Mouse (Mus musculus) megakaryocyte, adult 5-6 weeks (primary cell): ENCODE data around the gene Ssmem1. TPM values are rescaled to one million over a fixed set of nuclear protein-coding genes. Genes with fewer than 3 reads are reported as not detected.

Source experiments
- ATAC-seq: 2 replicates; pipeline ENCODE4 v1.8.0; 2016; ENCODE audit warnings: mild to moderate bottlenecking, inconsistent platforms; ENCODE audit not compliant: poor library complexity, severe bottlenecking
- total RNA-seq, 2 experiments: library from RNA; stranded (forward) in 1 of 2; stranded (reverse) in 1 of 2; fragments of 153-499, 151-499 nt in 1 of 2; fragments of 221-1000, 200-1000 nt in 1 of 2; gene quantifications; 2 replicates each; pipeline versions ENCODE4 v1.2.3 to v1.2.4; 2015 to 2017

Ssmem1 gene
- total RNA-seq (2015), result 0.68 TPM in 1 of 2 replicates, not detected in the other
- 0.44 and 1.1 TPM in 2 replicates for total RNA-seq (2017)

DNA sequence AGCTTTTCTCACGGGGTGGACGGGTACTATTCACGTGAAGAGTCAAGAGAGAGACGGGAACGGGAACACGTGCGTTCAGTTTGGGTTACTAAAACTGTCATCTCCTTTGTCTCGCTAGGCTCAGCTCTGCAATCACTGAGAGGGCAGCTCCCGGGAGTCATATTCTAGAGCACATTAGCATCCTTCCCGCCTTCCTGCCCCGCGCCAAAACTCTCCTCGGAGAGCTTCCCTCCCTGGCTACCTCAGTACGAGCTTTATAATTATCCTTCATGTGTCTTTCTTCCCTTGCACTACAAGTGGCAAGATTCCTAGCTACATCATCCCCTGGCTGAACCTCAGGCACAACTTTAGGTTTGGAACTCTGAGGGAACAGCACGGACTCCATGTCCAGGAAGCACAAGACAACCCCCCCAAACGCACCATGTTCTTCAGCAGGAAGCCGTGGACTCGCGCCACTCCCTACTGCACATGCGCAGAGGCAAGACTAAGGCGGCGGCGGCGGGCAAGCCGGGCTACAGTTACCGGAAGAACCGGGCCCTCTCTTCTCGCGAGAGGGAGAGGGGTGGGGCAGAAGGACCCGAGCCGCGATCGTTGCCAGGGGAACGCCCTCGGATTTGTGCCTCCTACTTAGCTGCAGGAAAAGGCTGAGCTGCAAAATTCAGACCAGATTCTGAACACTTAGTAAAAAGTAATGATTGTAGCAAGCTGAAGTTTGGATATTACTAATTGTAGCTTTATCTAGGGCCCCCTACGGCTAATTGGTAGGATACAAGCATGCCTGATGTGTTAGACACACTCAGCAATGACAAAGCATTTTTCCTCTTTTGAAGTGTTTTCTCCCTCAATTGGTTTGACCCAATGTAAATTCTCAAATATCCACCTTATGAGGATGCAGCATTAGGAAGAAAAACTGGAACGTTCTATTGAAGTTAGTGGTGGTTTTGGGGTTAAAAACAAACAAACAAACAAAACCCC is at the start of gene Ssmem1, which contains the start of gene Tmem209:
Ssmem1 (plus strand) TSS at position 585 of the 975 bp plus-strand sequence.
Tmem209 (minus strand) TSS at position 519 of the 975 bp plus-strand sequence.
- ATAC-seq, result peak; percentile 99

DNA sequence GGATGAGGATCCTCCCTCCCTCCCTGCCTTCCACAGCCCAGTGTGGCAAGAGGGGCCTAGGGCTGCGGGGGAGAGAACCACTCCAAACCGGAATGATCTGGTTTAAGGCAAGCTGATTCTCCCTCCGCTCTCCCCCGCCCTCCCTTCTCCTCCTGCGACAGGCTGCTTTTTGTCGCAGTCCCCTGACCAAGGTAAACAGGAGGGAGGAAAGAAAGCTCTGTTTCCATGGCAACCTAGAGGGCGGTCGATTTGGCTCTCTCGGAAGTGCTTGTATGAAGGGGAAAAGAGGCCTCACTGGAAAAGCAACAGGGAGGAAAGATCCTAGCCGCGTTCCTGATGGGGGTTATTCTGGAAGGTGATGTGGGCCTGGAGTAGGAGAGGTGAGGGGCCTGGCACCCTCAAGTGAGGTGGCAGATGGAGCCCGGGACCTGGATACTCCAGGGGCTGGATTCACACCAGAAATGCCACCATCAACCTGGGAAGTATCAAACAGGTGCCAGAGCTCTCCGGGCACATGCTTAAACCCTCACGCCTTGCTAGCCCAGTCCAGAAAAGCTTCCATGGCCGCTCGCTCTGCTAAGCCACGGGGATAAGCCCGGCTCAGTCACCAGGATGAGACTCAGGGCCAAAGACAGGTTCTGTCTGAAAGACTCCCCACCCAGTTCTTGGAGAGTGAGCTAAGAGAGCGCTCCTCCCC is 48.8 kb upstream of the Ssmem1 start:
- no peak for ATAC-seq

DNA sequence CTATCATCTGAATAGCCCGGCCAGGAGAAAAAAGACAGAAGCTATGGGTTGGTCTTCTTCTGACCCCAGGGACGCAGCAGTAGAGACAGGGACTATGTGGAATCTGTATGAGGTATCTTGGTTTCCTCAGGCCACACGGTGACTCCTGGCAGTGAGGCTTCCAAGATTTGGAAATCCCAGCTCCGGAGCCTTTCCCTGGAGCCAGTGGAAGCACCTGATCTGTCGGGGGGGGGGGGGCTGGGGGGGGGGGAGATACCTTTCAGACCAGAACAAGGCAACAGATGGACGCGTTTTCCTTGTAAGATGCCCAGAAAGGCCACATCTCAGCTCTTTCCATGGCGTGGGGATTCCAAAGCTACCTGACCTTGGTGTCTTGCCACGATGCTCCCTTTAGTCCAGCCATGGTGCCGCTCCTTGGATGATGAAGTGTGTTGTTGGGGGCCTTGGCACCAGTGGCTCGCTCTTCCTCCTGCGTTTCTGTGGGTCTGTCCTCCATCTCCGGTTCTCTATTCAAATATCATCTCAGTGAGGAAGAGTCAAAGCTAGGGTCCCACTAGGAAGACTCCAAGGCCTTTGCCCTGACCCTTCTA is 47.8 kb upstream of the Ssmem1 start:
- no peak for ATAC-seq

DNA sequence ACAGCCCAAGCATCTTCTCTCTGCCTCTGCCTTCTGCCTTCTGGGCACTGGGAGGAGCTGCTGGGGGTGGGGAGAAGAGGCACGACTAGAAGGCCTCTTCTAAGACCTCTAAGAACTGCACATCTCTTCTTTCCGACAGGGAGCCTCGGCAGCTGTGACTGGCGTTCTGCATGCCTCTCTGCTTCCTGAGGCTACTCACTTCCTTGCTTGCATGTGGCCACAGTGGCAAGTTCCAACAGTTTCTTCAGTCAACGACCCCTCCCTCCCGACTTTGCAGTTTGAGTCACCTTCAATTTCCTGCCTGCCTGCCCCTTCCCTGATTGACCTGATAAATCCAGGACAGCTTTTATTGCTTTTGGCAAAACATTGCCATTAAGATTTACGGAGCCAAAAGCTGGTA is 46.8 kb upstream of the Ssmem1 start:
- ATAC-seq, result no peak

DNA sequence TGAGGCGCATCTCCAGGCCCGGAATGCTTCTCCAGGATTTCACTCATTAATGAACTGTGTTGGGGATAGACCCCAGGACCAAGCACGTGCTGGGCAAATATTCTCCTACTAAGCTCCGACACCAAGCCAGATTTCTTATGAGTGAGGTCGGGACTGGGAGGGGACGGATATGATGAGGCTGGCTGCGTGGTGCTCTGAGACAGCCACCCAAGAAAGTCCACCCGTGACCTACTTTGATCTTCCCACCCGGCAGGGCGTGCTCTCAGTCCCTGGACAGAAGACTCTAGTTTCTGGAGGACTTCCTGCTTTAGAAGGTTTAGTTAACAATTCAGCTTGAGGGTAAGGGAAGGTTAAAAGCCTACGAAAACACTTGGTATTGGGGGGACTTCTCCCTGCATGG is 44.1 kb upstream of the Ssmem1 start:
- no peak for ATAC-seq

DNA sequence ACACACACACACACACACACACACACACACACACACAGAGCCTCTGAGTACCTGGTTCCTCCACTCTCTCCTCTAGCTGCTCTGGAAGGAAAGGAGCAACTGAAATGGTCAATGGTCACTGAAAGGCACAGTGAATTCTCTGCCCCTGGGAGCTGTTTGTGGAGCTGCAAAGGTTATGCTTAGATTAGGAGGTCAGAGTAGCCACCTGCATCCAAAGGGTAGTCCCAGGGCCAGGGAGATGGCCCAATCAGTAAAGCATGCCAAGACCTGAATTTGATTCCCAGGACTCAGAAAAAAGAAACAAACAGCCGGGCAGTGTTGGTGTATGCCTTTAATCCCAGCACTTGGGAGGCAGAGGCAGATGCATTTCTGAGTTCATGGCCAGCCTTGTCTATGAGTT is 41.6 kb upstream of the Ssmem1 start:
- ATAC-seq, result no peak

DNA sequence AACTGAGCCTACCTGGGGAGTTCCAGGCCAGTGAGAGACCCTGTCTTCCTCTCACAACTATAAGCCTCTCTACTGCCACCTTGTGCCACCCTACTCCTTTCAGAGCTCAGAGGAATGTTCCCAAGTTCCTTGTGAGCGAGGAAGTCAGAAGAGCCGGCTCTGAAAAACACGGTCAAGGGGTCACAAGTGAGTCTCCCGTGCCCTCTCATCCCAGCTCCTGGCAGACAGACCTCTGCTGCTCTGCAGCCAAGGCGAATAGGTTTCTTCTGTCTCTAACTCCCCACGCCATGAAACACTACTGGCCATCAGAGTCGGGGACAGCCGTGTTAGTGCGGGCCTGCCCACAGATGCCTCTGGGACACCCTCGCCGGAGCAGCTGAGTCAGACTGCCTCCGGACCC is 41.0 kb upstream of the Ssmem1 start:
- no peak for ATAC-seq

DNA sequence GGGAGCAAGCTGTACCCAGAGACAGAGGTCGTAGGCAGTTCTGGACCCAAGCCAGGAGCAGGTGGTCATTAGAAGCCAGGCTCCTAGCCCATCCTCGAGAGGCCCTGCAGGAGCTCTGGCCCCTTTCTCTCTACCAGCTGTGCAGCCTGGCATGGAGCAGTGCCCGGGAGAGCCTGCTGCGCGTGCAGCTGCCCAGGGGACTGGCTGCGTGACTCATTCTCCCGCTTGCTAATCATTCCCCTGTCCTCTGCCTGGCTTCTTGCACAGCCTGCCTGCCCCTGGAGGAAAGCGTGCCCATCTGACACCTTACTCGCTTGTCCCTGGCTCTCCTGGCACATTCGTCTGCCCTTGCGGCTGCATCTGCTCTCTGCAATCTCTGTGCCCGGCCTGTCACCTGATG is 40.3 kb upstream of the Ssmem1 start:
- no peak for ATAC-seq

DNA sequence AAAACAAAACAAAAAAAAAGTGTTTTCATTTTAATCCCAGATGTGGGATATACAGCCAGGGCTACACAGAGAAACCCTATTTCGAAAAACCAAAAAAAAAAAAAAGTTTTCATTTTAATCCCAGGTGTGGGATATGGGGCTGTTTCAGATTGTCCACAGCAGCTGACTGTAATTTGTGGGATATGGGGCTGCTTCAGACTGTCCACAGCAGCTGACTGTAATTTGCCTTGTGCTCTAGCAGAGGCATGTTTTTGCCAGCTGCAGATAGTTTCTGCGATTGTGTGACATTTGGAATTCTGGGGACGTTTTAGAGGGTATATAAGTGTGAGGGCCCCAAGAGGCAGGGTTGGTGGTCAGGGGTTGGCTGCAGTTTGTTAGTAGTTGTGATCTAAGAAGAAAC is 37.9 kb upstream of the Ssmem1 start:
- ATAC-seq, result no peak

DNA sequence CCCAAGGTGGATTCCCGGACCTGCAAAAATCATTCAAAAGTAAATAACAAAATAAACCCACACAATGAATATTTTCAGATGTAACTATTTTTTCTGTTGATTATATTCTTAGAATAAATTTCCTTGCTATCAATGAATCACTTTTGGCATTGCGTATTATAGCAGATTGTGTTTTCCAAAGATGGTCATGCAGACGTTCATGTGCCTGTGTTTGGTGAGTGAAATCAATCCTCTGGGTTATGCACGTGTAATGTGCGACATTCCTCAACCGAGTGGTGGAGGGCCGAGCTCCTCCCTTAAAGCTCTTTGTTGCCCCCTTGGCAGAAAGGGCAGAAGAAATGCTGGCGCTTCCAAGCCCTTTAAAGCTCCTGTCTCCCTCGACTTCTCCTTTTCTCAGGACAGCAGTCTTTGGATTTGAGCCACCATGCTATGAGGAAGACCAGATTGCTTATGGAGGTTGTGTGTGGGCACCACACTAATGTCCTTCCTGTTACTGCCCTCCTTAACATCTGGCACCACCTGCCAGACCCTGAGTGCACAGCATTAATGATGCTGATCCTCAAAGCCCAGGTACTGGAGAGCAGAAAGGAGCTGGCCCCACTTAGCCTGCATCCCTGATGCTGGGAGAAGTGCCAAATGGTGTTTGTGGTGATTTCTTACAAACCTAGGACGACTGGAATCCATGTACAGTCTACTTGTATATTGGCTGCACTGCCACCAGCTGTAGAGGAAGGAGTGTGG is 33.5 kb upstream of the Ssmem1 start:
- no peak for ATAC-seq

DNA sequence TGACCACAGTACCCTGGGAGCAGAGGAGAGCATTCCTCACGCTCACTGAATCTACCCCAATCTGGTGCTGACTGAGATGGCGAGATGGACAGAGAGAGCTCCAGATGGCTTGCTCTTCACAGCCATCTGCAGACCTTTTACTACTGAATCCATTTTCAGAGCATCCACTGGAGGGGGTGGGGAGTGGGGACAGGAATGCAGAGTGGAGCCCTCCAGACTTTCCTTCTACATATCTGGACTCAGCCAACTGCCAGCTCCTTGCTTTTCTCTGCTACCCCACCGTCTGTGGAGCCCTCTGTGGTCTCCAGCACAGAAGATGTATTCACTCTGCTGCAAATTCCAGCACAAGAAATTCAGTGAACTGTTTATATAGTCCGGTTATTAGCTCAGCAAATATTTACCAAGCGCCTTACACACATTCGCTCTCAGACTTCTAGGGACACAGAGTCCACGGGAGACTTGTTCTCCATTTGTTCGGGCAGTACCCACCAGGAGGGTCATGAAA is 32.4 kb upstream of the Ssmem1 start:
- no peak for ATAC-seq

DNA sequence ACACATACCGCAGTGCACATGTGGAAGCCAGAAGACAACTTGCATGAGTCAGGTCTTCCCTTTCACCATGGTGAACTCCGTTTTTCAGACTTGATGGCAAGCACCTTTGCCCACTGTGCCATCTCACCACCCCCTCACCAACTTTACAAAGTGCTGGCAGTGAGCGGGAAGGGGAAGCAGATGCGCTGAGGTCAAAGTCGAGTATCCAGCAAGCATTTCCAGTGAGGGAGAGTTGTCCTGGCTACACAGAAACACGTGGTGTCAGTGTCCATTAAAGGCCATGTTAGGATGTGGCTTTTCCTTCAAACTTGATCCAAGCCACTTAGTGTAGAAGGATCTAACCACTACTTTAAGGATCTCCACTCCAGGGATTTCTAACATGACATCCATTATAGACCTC is 31.9 kb upstream of the Ssmem1 start:
- ATAC-seq, result no peak

DNA sequence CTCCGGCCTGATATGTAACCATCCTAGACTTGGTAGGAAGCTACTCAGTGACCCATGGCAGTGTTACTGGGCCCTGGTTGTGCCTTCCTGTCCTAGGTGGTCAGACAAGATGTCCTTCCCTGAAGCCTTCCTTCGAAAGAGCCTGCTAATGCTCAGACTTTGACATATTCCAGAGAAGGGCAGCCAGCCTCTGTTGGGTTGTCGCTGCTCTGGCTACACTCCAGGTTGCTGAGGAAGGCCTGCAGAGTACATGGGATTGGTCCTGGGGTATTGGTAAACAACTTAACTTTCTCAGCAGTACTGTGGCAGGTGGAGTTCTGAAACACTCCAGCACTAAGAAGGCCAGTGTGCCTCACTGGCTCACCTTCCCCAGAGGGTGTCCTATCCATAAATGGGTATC is 30.2 kb upstream of the Ssmem1 start:
- no peak for ATAC-seq

DNA sequence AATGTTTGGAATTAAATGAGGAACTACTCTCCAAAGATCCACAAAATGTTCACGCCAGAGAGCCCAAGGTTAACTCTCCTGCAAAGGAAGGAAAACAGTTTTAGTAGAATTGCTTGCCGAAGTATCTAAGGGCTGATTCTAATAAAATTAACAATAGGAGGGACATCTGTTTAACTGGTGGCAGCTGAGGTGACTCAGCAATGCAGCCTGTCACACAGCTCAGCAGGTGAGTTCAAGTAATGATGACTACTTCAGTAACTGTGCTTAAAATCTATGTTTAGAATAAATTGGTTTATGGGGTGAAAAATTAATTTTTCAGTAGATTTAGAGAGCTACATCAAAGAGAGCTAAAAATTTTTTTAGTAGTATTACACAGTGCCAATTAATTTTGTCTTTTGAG is 26.7 kb upstream of the Ssmem1 start:
- ATAC-seq, result no peak

DNA sequence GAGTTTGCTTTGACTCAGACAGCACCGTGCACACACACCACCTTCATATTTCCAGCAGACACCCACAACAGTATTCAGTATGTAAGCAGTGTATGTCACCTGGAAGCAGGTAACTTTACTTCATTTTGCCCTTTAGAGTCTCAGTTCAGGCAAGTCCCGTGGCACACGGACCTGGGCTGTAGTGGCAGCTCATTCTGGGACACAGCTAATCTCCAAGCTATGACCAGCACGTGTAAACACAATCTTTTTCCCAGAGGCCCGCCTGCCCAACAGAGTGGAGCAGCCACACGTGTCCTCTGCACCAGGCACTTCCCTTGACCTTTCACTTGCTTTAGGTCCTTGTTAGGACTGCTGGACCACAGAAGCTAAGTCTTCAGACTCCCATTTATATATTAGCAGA is 23.1 kb upstream of the Ssmem1 start:
- no peak for ATAC-seq

DNA sequence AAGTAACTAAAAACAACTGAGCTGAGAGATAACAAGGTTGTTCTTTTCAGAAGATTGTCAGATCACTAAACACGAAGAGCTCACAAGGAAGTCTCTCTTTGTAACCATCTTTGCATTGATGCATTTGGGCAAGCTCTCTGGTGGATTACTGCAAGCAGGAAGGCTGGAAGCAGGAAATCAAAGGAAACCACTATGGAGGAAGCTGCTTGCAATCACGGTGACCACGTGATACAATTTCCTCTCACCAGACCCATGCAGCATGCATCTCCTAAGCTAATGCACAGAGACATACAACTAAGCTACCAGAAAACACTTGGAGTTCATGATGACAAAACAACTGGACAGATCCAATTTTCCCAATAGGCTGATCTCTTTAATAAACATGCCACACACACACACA is 10.6 kb upstream of the Ssmem1 start:
- peak; percentile 80 for ATAC-seq

DNA sequence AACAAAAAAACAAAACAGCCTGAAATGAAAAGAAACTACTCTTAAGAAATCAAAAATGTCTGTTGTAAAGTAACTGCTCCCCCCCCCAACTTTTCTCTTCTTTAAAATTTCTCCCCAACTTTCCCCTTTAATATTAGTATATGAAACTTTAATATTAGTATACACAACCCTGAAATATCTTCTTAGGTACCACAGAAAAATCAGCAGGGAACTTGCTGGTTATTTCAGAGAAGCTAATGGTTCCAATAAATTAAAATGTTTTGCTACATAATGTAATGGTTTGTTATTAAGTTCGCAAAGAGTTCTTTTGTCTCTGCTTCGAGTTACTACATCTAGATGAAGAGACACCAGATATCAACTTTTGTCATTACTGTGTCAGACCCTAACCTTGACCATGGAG is 825 bp upstream of the Ssmem1 start:
- ATAC-seq, result no peak

DNA sequence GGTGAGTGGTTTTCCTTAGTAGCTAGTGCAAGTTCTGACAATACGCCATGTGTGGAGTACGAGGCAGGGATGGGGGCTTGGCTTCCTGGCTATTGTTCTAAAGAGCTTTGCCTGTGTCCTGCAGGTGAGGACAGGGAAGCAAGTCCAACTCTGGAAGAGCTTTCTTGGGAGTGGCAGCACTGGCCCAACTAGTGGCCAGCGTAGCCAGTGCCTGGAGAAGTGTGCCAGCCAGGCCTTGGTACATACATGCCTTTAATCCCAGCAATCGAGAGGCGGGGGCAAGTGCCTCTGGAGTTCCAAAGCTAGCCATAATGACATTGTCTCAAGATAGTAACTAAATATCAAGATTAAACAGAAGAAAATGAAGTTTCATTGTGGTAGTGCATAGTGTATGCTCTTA is 642 bp downstream of the Ssmem1 start:
- ATAC-seq, result no peak

DNA sequence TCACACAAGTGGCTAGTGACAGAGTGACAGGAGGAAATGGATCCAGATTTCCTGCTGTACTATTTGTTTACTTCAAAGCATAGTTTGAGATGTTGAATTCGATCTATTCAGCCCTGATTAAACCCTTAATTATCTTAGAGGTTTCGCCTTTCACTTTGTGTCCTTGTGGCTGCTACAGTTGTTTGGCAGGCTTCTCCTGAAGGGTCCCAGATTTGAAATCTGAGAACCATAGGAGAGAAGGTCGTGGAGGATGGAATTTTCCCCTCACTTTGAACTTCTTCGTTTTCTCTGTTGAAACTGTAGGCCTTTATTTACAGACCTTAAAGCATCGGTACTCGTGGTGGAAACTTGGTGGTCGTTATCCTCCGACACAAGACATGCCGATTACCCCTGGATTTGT is 4.6 kb downstream of the Ssmem1 start:
- no peak for ATAC-seq

DNA sequence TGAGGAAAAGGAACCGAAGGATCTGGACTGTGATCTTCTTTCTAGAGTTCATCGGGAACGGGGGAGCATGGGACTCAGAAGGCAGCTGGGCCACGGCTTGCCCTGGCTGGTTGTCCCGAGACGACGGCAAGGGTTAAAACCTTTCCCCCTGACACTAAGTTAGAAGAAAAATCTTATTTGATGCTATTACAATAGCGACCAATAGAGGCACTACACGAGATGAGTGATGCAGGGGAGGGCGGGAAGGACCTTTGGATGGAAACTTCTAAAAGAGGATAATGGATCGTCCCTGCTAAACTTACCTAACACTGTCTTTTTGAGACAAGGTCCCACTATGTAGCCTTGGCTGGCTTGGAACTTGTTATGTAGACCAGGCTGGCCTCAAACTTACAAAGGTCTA is 10.8 kb downstream of the Ssmem1 start:
- no peak for ATAC-seq
